Mouse (Mus musculus): ENCODE results near the gene Pdrg1. TPM values are rescaled to one million over a fixed set of nuclear protein-coding genes. Genes with fewer than 3 reads are reported as not detected.
A peak's percentile ranks its signal among the peaks of the same experiment; 100 is the strongest.

The Pdrg1 gene
- polyA plus RNA-seq, 1 experiment from 2014 or later: 92.1 TPM

GRCm38 (mm10) chr2:153026052-153026451, 10.8 kb upstream of the Pdrg1 start:
- WGBS: 85% methylated on average over 7 of the region's 7 CpGs
- Histone ChIP-seq H3K9me3 (no peaks in the 10 kb centered on the region), H3K27ac (replicated peaks) (no peak overlapping the region), H3K4me3 (no peak overlapping the region), H3K4me1 (peaks cover 2% of the 10 kb centered on the region; the same call in 1 of the 2 replicates), H3K36me3 (replicated peaks) (no peaks in the 10 kb centered on the region), H3K27me3 (replicated peaks; ENCODE audit: low read depth, poor library complexity, severe bottlenecking) (peaks cover 38% of the 10 kb centered on the region)
- DNase-seq (ENCODE audit: low spot score): no peak

- no peak overlapping the region for H3K27ac ChIP-seq (replicated peaks)
- WGBS: 69% methylated on average over 4 of the region's 4 CpGs
- no peaks in the 10 kb centered on the region for H3K36me3 ChIP-seq (replicated peaks)
- DNase-seq (ENCODE audit: low spot score): no peak
- no peak overlapping the region for H3K4me3 ChIP-seq
- H3K4me1 ChIP-seq: no peaks in the 10 kb centered on the region
- H3K27me3 ChIP-seq (replicated peaks; ENCODE audit: low read depth, poor library complexity, severe bottlenecking): peaks cover 13% of the 10 kb centered on the region
- no peaks in the 10 kb centered on the region for H3K9me3 ChIP-seq
Measured at GRCm38 (mm10) chr2:153022855-153023254, 7.6 kb upstream of the Pdrg1 start.

GRCm38 (mm10) chr2:153021163-153021562, 5.9 kb upstream of the Pdrg1 start:
- peaks cover 10% of the 10 kb centered on the region for H3K27me3 ChIP-seq (replicated peaks; ENCODE audit: low read depth, poor library complexity, severe bottlenecking)
- no peak overlapping the region for H3K4me3 ChIP-seq
- WGBS: 70% methylated on average over 3 of the region's 3 CpGs
- H3K36me3 ChIP-seq (replicated peaks): no peaks in the 10 kb centered on the region
- no peaks in the 10 kb centered on the region for H3K4me1 ChIP-seq
- no peaks in the 10 kb centered on the region for H3K9me3 ChIP-seq
- no peak for DNase-seq (ENCODE audit: low spot score)
- no peak overlapping the region for H3K27ac ChIP-seq (replicated peaks)

GRCm38 (mm10) chr2:153019355-153019754, 4.1 kb upstream of the Pdrg1 start:
- Histone ChIP-seq H3K27me3 (replicated peaks; ENCODE audit: low read depth, poor library complexity, severe bottlenecking) (peaks cover 15% of the 10 kb centered on the region), H3K36me3 (replicated peaks) (no peaks in the 10 kb centered on the region), H3K9me3 (no peaks in the 10 kb centered on the region), H3K4me3 (no peak overlapping the region), H3K4me1 (peaks cover 9% of the 10 kb centered on the region), H3K27ac (replicated peaks) (no peak overlapping the region)
- no peak for DNase-seq (ENCODE audit: low spot score)
- 93% methylated on average over 3 of the region's 3 CpGs for WGBS

- Histone ChIP-seq H3K27me3 (replicated peaks; ENCODE audit: low read depth, poor library complexity, severe bottlenecking) (peaks cover 15% of the 10 kb centered on the region), H3K36me3 (replicated peaks) (peaks cover 22% of the 10 kb centered on the region), H3K4me3 (no peak overlapping the region), H3K9me3 (no peaks in the 10 kb centered on the region), H3K4me1 (peaks cover 16% of the 10 kb centered on the region), H3K27ac (replicated peaks) (no peak overlapping the region)
- no peak for DNase-seq (ENCODE audit: low spot score)
- 42% methylated on average over 5 of the region's 5 CpGs for WGBS
Measured at GRCm38 (mm10) chr2:153016786-153017185, 1.6 kb upstream of the Pdrg1 start.

- no peaks in the 10 kb centered on the region for H3K9me3 ChIP-seq
- H3K4me1 ChIP-seq: peaks cover 16% of the 10 kb centered on the region
- H3K27ac ChIP-seq (replicated peaks): no peak overlapping the region
- H3K36me3 ChIP-seq (replicated peaks): peaks cover 32% of the 10 kb centered on the region
- DNase-seq (ENCODE audit: low spot score): no peak
- H3K4me3 ChIP-seq: peak overlapping the region; percentile 81; the same call in 1 of the 2 replicates
- 62% methylated on average over 8 of the region's 8 CpGs for WGBS
- H3K27me3 ChIP-seq (replicated peaks; ENCODE audit: low read depth, poor library complexity, severe bottlenecking): peaks cover 15% of the 10 kb centered on the region
Measured at GRCm38 (mm10) chr2:153015804-153016203, 577 bp upstream of the Pdrg1 start.

GRCm38 (mm10) chr2:153013724-153014515, 1.3 kb downstream of the Pdrg1 start:
- peaks cover 51% of the 10 kb centered on the region for H3K36me3 ChIP-seq (replicated peaks)
- peaks cover 16% of the 10 kb centered on the region for H3K4me1 ChIP-seq
- no peak for DNase-seq (ENCODE audit: low spot score)
- no peak overlapping the region for H3K27ac ChIP-seq (replicated peaks)
- 92% methylated on average over 11 of the region's 11 CpGs for WGBS
- no peaks in the 10 kb centered on the region for H3K9me3 ChIP-seq
- H3K27me3 ChIP-seq (replicated peaks; ENCODE audit: low read depth, poor library complexity, severe bottlenecking): peaks cover 15% of the 10 kb centered on the region
- H3K4me3 ChIP-seq: peak overlapping the region; percentile 81

GRCm38 (mm10) chr2:153009192-153009973, 5.8 kb downstream of the Pdrg1 start:
- no peak for DNase-seq (ENCODE audit: low spot score)
- Histone ChIP-seq H3K4me1 (peaks cover 7% of the 10 kb centered on the region), H3K4me3 (no peak overlapping the region), H3K36me3 (replicated peaks) (peaks cover 79% of the 10 kb centered on the region), H3K9me3 (no peaks in the 10 kb centered on the region), H3K27ac (replicated peaks) (no peak overlapping the region), H3K27me3 (replicated peaks; ENCODE audit: low read depth, poor library complexity, severe bottlenecking) (no peaks in the 10 kb centered on the region)
- 88% methylated on average over 12 of the region's 12 CpGs for WGBS

GRCm38 (mm10) chr2:153005981-153006380, 9.2 kb downstream of the Pdrg1 start:
- no peak for DNase-seq (ENCODE audit: low spot score)
- Histone ChIP-seq H3K4me1 (no peaks in the 10 kb centered on the region; the same call in 1 of the 2 replicates), H3K36me3 (replicated peaks) (peaks cover 49% of the 10 kb centered on the region), H3K4me3 (no peak overlapping the region), H3K27ac (replicated peaks) (no peak overlapping the region), H3K27me3 (replicated peaks; ENCODE audit: low read depth, poor library complexity, severe bottlenecking) (no peaks in the 10 kb centered on the region), H3K9me3 (no peaks in the 10 kb centered on the region)
- WGBS: 92% methylated on average over 3 of the region's 3 CpGs

GRCm38 (mm10) chr2:153003681-153004338, 11.4 kb downstream of the Pdrg1 start:
- no peak overlapping the region for H3K27ac ChIP-seq (replicated peaks)

GRCm38 (mm10) chr2:153002492-153003248, 12.6 kb downstream of the Pdrg1 start:
- WGBS: 83% methylated on average over 15 of the region's 15 CpGs
- Histone ChIP-seq H3K4me3 (no peak overlapping the region), H3K4me1 (no peaks in the 10 kb centered on the region; the same call in 1 of the 2 replicates), H3K27ac (replicated peaks) (no peak overlapping the region), H3K9me3 (no peaks in the 10 kb centered on the region), H3K36me3 (replicated peaks) (peaks cover 16% of the 10 kb centered on the region), H3K27me3 (replicated peaks; ENCODE audit: low read depth, poor library complexity, severe bottlenecking) (no peaks in the 10 kb centered on the region)
- no peak for DNase-seq (ENCODE audit: low spot score)

More at GRCm38 (mm10) chr2:153003681-153004338, 11.4 kb downstream of the Pdrg1 start:
- Histone ChIP-seq H3K36me3 (replicated peaks) (peaks cover 27% of the 10 kb centered on the region), H3K9me3 (no peaks in the 10 kb centered on the region), H3K27me3 (replicated peaks; ENCODE audit: low read depth, poor library complexity, severe bottlenecking) (no peaks in the 10 kb centered on the region), H3K4me3 (no peak overlapping the region), H3K4me1 (no peaks in the 10 kb centered on the region; the same call in 1 of the 2 replicates)
- DNase-seq (ENCODE audit: low spot score): no peak
- WGBS: 75% methylated on average over 13 of the region's 13 CpGs

GRCm38 (mm10) chr2:152997046-152997445, 18.2 kb downstream of the Pdrg1 start:
- 0 out of 2 replicates have a peak, but pooled peaks cover 8% of the 10 kb centered on the region for H3K4me1 ChIP-seq
- H3K4me3 ChIP-seq: no peak overlapping the region
- no peaks in the 10 kb centered on the region for H3K36me3 ChIP-seq (replicated peaks)
- H3K9me3 ChIP-seq: no peaks in the 10 kb centered on the region
- no peaks in the 10 kb centered on the region for H3K27me3 ChIP-seq (replicated peaks; ENCODE audit: low read depth, poor library complexity, severe bottlenecking)
- 69% methylated on average over 4 of the region's 4 CpGs for WGBS
- no peak for DNase-seq (ENCODE audit: low spot score)
- H3K27ac ChIP-seq (replicated peaks): no peak overlapping the region
